Mouse (Mus musculus): ENCODE measurements around the gene Lsm10.

Gene Lsm10

DNA sequence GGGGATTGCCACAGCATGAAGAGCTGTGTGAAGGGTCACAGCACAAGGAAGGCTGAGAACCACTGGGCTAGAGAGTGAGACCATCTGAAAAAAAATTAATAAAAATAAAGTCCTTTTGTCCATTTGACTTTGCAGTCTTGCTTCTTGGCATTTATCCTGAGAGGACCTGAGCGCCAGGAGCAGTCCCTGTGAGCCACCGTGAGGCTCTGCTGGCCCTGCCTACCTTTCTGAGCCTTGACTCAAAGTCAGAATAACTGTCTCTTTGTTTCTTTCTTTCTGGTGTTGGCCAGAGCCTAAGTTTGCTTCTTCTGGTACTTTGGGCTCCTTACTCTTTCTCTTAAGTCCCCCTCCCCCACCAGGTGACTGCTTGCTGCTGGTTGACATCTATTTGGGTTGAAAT is 24.1 kb downstream of the Lsm10 start:
- no peak for DNase-seq

- no peak for DNase-seq
These were observed 27.1 kb downstream of the Lsm10 start for GRCm38 (mm10) chr4:126123309-126124040.

DNA sequence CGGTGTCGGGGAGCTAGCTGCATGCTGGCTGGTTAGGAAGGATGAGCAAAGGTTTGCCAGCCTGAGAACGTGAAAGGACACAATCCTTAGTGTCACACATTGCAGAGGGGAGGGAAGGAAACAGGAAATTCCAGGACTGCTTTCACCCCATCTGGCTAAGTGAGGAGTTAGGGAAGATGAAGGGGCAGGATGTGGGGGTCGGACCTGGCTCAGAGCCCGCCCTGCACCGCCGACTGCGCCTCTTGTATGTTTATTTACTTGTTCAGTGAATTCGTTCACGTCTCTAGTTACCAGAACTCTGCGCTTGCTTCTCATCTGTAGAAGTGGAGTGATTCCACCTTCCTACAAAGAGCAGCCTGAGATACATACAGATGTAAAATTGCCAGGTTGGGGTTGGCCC is 34.1 kb downstream of the Lsm10 start:
- no peak for DNase-seq

DNA sequence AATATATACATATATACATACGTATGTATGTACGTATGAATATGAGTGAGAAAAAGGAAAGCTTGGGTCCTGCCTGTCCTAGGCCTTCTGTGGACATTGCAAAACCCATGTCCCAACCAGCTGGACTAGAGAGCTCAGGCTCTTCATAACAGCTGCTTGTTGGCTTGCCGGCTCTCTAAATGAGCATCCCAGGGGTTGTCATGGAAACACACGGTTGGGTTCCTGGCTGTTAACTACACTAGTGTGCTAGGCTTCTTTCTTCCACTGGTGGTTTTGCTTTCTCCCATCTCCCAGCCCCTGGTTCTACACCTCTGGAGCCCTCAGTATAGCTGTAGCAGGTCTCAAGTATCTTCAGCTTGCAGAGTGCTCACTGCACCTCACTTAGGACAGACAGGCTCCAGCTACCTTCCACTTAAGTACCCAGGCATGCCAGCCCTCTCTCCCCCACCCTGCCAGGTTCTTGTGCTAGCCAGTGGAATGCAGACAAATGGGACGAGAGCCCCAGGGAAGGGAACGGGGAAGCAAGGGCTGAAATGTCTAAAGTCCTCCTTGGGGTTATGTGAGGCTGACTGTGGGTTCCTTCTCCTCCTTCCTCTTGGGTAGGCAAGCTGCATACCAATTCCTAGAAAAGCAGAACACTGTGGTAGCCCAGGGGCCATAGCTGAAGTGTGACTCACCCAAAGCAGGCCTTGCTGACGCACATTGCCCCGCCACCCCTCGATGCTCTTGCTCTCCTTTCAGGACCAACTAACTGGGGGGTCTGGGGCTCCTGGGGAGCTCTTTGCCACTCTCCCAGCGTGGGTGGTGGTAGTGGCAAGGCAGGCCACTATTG is 35.1 kb downstream of the Lsm10 start:
- no peak for DNase-seq

GRCm38 (mm10) chr4:126132636-126133264 is 36.3 kb downstream of the Lsm10 start:
- no peak for DNase-seq

- DNase-seq: no peak
These were observed 37.8 kb downstream of the Lsm10 start for GRCm38 (mm10) chr4:126134236-126134635.

GRCm38 (mm10) chr4:126134639-126135038 is 38.2 kb downstream of the Lsm10 start:
- no peak for DNase-seq

DNA sequence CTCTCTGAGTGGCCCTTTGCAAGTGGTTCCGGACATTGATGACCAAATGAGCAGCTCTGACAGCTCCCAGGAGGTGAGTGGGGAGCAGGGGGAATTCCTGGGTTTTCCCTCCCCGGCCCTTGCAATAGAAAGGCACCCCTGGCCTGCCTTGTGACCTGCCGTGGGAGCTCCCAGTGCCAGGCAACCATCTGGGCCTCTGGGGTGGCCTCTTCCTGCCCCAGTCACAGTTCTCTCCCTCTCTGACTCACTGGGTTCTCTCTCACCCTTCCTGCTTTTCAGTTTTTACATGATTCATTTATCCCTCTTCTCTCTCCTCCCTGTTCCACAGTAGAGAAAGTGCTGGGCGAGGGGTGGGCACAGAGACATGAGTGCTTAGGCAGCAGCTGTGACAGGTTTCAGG is 41.4 kb downstream of the Lsm10 start:
- no peak for DNase-seq

DNA sequence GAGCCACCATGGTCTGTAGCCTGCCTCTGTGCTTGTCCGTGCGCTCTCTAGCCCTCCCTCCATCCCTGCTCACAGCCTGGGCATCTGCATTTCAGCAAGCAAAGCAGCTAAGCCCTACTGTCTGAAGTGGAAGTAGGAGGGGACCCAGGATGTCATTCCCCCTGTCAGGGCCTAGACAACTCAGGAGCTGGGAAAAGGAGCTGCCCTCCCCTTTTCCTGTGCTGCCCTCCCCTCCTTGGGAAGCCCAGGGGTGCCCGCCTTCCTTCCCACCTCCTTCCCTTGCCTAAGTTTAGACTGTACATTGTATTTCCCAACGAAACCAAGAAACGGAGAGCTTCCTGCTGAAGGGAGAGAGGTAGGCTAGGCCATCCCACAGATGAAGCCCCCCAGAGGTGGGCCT is 44.6 kb downstream of the Lsm10 start:
- no peak for DNase-seq

GRCm38 (mm10) chr4:126145396-126145795 is 49.0 kb downstream of the Lsm10 start:
- no peak for DNase-seq

GRCm38 (mm10) chr4:126146974-126147532 is 50.6 kb downstream of the Lsm10 start:
- no peak for DNase-seq

DNA sequence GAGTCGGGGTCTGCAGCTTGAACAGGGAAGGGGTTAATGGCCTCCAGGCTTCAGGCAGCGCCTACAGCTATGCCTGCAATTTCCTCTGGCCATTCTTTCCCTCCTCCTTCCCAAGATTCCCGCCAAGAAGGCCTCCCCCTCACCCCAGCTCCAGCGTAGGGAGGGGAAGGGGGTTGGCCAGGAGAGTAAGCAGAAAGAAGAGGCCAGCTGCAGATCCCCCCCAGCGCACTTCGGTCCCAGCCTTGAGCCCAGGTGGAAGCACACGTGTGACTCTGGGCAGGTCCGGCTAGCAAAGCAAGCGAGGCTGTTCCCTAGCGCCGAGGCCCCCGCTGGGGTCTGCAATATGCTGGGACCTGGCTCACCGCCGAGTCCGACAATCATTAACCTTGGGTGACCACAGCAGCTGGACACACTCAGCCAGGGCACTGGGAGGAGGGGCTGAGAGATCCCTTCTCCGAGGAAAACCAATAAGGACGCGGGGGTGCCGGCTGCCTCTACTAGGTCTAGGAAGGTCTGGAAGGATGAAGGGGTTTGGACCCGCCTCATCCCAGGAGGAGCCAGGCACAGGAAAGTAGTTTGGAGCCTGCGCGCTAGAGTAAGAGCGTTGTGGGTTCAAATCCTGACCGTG is 51.2 kb downstream of the Lsm10 start, which contains the start of gene Eva1b:
Gene Eva1b (plus strand): TSS at position 212 of the 628 bp plus-strand sequence.
- peak; percentile 36 for DNase-seq
